Mouse (Mus musculus): ENCODE data around the gene Nxpe2.

The Nxpe2 gene

DNA sequence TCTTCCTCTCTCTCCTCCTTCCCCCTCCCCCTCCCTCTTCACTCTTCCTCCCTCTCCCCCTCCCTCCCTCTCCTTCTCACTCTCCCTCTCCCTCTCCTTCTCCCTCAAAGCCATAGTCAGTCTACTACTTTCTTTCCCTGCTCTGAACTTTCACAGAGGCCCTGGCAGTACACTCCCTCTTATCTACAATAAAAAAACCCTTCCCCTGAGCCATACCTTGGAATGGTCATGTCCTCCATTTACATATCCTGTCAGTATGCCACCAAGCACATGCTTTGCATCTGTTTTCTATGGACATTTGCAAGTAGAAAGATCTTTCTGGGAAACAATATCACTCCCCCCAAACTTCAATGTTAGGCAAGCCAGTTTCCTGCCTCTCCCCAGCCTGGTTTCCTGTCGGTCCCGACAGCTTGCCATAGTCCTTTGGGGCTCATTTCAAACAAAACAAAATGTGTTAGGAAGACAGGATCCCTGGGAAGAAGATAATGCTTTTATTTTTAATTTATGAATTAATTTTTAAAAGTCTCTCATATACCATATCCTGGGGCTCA, at the start of gene Nxpe2:
Gene Nxpe2 (minus strand): TSS at position 307 of the 551 bp plus-strand sequence.
- no peak for DNase-seq (ENCODE audit: extremely low read depth, insufficient read length, low spot score)

DNA sequence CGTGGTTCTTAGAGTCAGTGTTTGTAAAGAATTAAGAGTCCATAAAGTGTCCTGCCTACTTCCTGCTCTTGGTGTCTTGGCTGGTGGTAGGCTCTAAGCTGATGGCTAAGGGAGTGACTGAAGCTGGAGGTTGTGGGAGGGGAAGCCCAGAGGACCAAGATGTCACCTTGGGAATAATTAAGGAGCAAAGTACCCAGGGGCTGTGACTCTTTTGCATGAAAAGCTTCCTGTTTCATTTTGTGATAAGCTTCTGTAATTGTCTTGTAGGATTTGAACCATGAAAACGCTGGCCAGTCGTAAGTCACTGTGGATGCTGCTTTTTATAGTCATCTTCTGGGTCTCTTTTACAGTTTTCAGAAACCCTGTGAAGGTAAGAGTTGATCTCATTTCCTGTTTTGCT, 36.7 kb upstream of the Nxpe2 start:
- no peak for DNase-seq (ENCODE audit: extremely low read depth, insufficient read length, low spot score)

DNA sequence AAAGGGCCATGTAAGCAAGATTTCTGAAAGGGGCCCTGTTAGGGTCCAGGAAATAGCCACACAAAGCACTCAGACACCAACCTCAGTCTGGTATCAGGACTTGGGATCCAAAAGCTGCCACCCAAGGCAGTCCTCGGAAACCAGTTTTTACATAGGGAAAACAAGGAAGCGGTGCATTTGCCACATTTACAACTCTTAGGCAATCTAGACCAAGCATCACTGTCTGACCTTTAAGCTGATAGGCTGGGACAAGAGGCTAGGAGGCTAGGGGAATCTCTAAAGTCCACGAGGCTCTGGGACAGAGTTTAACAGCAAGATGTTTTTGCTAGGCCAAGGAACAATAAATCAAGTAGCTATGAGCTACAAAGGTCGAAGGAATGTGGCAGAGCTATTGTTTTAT, 35.2 kb upstream of the Nxpe2 start:
- no peak for DNase-seq (ENCODE audit: extremely low read depth, insufficient read length, low spot score)

DNA sequence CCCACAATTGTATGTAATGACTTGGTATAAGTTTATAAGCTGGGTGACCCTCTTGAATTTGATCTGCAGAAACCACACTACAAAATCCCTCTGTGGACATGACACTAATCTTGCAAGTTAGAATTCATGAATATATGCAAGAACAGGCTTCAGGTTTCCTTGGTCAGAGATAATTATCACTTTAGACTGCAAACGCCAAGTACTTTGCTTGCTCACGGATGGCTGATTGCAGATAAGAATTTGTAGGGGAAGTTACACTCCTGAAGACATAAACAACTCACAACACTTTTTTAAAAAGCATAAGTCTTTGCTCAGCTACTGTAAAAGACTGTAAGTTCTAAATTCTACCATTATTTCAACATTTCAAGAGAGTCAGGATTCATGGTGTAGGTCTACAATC, 21.1 kb upstream of the Nxpe2 start:
- DNase-seq (ENCODE audit: extremely low read depth, insufficient read length, low spot score) = no peak

DNA sequence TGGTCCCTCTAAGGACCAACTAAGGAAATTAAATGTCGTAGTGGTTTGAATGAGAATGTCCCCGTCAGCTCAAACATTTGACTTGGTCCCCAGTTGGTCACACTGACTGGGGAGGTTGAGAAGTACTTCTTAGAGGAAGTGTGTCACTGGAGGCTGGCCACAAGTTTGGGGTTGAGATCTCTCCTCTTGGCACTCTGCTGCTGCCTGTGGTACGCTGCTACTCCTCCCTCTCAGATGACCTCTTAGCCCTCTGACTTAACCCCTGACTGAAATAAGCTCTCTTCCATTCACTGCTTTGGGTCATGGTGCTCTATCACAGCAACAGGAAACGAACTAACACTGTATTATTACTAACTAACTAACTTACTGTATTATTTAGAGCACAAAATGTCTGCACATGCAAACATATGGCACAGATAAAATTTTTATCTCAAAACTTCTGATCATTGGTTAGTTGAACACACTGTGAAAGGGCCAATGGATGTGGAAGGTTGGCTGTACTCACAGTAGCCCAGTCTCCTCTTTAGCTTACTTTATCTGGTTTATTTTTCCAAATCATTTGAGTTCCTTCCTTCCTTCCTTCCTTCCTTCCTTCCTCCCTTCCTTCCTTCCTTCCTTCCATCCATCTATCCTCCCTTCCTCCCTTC, 20.1 kb upstream of the Nxpe2 start:
- no peak for DNase-seq (ENCODE audit: extremely low read depth, insufficient read length, low spot score)

DNA sequence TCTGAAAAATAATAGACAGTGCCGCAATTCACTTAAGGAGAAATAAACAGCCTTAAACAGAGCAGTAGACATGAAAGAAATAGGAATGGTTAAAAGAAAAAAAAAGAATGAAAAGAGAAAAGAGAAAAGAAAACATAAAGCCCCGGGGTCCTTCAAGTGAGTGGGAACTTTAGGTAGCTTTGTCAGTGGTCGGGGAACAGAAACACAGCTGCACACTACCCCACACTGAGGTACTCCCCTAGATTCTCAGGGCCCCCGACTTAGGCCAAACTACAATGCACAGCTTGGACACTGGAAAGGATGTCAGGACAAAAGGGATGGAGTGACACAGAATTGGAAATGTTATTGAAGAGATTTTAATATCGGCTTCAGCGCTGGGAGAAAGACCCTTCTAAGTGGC, 9.5 kb upstream of the Nxpe2 start:
- DNase-seq (ENCODE audit: extremely low read depth, insufficient read length, low spot score) = no peak

DNA sequence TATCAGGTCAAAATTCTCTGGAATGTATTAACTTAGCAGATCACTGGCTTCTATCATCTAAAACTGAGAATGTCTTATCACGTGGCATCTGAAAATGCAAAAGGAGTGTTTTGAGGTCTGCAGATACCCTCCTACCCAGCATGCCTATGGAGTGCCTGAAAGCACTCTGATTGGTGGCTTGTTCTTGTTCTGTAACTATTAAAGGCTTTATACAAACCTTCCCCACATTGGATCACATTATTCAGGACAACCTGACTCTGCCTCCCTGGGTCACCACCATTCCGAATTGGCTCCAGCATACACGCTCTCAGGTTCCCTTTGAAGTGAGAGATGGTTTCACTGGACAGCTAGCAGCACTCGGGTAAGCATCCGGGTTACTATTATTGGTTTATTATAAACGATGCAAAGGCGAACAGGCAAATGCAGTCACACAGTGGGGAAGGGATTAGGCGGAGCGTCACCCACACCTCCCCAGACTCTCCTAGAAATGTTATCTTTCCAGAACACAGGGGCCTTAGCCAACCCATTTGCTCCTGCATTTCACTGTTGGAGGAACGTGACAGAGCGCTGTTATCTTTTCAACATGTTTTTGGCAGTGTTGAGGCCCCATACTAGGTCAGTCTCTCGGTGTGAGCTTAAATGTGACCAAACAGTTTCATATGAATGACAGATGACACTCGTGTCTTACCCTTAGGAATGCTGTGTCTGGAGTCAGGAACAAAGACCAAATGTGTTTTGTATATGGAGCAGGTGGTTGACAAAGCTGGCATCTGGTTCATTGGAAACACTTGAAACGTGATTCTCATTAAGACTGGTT, 8.8 kb upstream of the Nxpe2 start:
- no peak for DNase-seq (ENCODE audit: extremely low read depth, insufficient read length, low spot score)

DNA sequence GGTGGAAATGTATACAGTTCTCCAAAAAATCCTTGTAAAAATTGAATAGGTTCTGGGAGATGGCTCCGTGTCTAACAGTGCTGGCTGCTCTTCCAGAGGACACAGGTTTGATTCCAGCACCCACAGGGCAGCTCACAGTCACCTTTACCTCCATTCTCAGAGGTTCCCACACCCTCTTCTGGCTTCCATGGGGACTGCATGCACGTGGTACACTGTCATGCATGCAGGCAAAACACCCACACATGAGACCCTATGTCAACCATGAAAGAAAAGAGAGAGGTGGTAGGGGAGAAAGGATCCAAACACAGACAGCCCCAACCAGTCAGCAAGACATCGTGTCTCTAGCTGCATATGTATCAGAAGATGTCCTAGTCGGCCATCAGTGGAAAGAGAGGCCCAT, 7.6 kb upstream of the Nxpe2 start:
- no peak for DNase-seq (ENCODE audit: extremely low read depth, insufficient read length, low spot score)

DNA sequence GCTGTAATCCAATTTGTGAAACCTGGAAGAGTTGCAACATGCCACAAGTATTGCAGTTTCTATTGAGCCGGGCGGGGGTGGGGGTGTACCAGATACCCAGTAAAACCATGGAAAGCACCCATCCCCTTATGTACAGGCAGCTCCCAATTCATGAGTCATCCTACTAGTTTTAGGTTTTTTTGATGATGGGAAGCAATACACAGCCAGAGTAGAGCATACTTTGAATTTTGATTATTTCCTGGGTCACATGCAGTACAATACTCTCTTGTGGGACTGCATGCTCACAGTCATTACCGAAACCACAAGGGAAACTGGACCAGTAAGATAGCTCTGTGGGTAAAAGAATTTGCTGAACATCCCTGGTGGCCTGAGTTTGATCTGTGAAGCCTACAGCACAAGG, 3.8 kb upstream of the Nxpe2 start:
- DNase-seq (ENCODE audit: extremely low read depth, insufficient read length, low spot score) = no peak

DNA sequence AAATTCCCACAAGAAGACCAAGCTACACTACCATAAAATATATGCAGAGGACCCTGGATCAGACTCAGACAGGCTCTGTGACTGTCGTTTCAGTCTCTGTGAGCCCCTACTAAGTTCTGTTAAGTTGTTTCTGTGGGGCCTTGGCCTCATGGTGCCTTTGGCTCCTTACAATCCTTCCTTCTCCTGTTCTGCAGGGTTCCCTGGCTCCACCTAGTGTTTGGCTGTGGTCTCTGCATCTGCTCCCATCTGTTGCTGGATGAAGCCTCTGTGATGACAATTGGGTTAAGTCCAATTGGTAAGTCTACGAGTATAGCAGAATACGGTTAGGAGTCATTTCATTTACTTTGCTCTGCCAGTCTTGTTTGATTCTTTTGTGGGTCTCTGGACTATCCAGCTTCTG, 1.5 kb upstream of the Nxpe2 start:
- DNase-seq (ENCODE audit: extremely low read depth, insufficient read length, low spot score) = no peak

DNA sequence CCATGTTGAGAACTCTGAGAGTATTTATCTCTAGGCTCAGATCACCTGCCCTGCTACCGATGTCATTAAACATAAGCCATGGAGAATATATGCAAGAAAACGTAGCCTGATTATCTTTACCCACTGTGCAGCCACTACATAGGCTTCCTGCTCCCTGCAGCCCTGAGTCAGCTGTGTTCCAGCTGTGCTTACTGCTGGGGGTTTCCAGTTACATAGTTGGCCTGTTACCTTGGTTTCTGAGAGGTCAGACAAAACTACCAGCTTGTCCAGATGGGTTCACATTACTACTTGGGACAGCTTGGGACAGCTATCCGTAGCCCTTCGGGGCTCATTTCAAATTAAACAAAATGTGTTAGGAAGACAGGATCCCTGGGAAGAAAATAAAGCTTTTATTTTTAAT, 868 bp upstream of the Nxpe2 start:
- no peak for DNase-seq (ENCODE audit: extremely low read depth, insufficient read length, low spot score)

DNA sequence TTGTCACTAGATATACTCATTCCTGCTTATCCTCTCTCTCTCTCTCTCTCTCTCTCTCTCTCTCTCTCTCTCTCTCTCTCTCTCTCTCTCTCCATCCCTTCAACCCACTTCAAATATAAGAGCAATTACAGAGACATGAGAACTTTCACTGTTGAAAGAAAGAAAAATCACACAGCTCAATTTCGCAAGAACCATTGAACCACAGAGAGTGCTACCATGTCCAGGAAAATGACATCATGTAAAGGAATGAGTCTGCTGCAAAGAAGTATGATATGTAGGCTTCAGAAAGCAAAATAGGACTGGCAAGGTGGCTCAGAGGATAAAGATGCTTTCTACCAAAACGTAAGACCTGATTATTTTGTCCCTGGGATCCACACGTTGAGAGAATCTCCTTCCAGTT, 7.4 kb downstream of the Nxpe2 start:
- no peak for DNase-seq (ENCODE audit: extremely low read depth, insufficient read length, low spot score)

DNA sequence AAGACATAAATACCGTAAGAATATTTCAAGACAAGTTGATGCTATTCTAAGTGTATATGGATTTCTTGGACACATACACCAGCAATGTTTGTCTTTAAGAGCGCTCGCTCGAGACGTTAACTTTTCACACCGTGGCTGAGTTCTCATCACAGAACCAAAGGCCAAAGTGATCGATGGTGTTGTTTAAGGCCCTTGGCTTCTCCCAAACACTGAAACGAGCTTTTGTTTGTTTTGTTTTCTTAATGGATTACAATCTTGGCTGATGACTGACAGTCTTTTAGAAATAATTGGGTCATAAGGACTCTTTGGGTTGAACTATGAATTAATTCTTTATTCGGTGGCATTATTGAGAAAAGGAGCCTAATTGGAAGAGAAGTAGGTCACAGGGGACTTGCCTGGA, 7.8 kb downstream of the Nxpe2 start:
- DNase-seq (ENCODE audit: extremely low read depth, insufficient read length, low spot score) = no peak

DNA sequence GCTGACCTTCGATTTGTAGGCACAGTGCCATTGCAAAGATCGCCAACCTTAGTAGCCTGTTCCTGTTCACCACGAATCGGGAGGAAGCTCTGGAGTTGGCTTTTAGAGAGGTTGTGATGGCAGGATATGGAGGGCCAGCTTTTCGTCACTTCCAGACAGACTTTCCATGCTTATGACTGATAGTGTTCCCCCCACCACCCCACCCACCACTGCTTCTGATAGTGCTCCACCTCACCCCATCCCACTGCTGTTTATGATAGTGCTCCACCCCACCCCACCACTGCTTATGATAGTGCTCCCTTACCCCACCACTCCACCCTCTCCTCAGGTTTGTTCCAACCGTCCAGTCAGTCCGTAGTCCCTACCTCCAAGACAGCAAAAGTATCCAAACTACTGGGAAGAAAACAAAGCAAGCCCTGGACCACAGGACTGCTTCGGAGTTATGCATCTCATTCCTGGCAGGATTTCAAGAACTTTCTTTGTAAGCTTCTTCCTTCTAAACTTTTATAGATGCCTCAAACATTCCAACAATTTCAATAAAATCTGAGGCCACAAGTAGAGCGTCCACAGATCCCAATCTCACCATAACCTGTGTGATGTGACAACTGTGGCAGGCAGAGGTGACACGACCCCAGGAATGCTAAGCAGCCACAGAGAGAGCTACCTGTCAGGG, 12.4 kb downstream of the Nxpe2 start:
- DNase-seq (ENCODE audit: extremely low read depth, insufficient read length, low spot score) = no peak

DNA sequence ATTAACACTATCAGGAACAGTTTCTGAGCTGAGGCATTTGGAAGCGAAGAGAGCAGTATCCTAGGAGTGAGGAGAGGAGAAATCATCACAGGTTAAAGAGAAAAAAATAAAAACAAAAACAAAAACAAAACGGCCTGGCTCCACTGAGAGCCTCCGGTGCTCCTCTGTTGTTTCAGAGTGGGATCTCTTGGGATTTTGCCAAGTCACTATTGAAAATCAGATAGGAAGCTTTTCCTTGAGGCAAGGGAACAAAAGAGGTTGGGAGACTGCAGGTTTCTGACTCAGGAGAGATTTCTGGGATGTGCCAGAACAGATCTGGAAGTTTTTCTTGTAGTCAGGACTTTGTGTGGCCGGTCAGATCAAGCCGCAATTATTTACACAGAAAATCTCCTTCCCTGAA, 13.7 kb downstream of the Nxpe2 start:
- no peak for DNase-seq (ENCODE audit: extremely low read depth, insufficient read length, low spot score)

DNA sequence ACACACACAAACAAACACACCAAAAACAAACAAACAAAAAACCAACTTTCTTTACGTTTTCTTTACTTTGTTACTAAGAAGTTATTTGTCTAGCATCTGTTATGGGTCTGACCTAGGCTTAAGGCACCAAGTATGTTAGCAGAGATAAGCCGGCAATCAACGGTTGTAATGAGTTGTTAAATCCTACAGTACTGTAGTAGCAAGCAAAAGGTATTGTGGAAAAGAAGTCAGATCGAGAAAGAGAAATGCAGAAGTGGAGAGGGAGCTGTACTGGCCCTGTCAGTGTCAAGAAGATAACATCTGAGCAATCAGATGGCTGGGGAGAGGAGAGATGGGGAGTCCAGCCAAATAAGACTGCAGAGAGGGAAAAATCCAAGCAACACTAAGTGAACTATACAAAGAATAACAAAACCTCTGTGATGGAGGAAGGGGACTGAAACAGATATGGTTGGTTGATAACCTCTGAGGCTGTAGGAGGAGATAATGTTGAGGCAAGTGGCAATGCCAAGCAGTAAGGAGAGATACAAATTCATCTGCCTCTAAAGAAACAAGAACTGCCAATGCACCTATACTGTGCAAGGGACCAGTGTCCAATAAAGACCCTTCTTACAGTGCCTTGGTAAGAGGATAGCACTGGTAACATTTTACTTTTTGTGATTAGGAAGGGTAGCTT, 14.3 kb downstream of the Nxpe2 start:
- no peak for DNase-seq (ENCODE audit: extremely low read depth, insufficient read length, low spot score)

DNA sequence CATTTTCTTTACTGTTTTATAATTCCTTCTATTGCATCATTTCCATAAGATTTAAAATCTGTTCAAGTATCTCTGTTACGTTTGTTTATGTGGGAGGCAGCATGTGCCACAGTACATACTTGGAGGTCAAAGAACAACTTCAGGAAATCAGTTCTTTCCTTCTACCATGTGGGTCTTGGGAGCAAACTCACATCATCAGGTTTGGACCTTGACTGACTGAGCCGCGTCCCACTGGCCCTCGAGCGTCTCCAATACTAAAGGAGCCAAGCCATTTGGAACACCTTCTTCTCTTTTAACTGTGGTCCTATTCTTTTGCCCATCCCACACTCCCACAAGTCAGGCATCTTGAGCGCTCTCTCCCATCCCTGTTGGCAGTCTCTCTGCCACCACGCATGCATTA, 23.7 kb downstream of the Nxpe2 start:
- DNase-seq (ENCODE audit: extremely low read depth, insufficient read length, low spot score) = no peak

DNA sequence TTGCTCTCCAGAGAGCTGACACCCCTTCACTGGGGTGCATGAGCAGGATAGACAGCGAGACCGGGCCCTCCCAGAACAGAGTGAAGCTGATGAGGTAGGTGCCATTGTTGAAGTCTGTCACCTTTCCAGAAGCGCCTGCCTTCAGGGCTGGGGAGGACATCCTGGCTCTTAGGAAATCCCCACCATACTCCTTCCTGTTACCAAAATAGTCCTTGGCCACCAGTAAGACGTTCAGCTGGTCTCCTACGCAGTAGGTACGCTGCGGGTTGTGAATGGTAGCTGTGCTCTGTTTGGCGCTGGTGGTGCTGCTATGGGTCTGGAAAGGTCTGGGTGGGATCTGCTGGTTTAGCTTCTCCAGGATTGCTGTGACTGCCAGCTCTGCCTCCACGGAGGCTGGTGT, 26.9 kb downstream of the Nxpe2 start:
- DNase-seq (ENCODE audit: extremely low read depth, insufficient read length, low spot score) = no peak

DNA sequence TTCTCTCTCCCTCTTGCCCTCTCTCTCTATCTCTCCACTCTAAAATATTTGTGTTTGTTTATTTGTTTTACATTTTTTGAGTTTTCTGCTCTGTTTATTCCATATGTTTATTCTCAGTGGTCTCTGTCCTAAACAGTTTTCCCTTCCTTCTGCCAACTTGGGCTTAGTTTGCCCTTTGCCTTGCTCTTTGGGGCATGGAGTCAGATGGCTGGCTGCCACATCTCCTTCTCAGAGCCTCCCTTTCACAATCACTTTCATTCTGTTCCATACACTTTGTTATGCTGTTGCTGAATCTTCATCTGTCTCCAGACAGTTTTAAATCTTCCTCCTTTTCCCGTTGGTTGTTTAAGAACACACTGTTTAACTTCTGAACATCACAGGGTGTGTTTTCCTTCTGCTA, 37.4 kb downstream of the Nxpe2 start:
- no peak for DNase-seq (ENCODE audit: extremely low read depth, insufficient read length, low spot score)

DNA sequence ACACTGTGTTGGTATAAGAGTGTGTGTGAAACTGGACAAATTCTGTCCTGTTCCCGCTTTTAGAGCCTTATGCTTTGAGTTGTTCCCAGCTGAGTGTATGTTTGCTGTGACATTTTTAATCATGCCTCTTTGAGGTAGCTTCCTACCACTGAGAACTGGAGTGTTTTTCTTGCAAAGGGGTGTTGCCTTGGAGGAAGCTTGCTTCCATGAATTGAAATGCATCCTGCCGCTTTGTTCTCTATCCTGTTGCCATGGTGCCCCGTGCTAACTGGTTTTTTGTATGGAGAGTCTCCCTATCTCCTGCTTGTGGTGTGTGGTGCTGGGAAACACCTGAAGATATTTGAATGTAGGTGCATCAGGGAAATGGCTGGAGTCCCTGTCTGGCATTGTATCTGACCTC, 39.1 kb downstream of the Nxpe2 start:
- DNase-seq (ENCODE audit: extremely low read depth, insufficient read length, low spot score) = no peak

DNA sequence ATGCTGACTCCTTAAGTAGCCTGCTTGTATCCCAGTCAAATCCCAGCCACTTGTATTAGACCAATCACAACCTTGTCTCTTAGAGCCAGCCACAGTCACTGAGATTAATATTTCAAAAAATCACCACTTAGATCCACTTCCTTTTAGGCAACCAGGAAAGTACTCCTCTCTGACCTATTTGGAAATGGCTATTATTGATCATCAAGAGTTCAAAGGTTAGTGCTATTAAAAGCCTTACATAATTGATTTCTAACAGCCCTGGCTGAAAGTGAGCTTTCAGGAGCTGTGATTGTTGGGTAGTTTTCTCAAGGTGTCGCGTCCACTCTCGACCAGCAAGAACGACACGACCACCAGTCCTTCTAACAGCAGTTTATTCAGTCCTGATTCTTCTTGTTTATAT, 42.0 kb downstream of the Nxpe2 start:
- no peak for DNase-seq (ENCODE audit: extremely low read depth, insufficient read length, low spot score)
